Mouse (Mus musculus): ENCODE data around the gene Zzz3. TPM values are rescaled to one million over a fixed set of nuclear protein-coding genes. Genes with fewer than 3 reads are reported as not detected.

The Zzz3 gene
- total and polyA plus RNA-seq, 3 experiments = 10.4 to 23.1 (median 20.8) TPM

DNA sequence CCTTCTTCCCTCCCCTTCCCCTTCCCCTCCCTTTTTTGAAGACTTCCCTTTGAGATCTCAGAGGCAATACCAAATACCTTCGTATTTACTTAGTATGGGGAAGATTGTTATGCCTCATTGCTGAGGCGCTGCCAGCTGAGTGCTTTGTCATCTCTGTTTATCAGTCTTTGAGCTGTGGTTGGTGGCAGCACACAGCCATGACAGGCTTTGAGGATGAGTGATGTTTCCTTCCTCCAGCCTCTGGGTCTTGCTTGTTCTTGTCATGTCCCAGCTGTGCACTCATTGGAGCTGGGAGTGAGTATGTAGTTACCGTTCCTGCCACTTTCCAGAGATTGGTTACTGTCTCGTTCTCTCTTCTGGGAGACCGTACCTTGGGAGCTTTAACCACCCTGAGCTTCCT is 39.9 kb upstream of the Zzz3 start:
- TF ChIP-seq CTCF (IDR thresholded peaks at IDR 0.05) (no peak), POLR2A (IDR thresholded peaks at IDR 0.05; ENCODE audit: insufficient read depth, low read depth, low read length) (no peak), EP300 (IDR thresholded peaks at IDR 0.05; ENCODE audit: insufficient read depth, low read depth, low read length) (no peak)
- H3K27ac ChIP-seq = no peak overlapping the region
- intact Hi-C loops (cut with DNase I) = no loop called here

DNA sequence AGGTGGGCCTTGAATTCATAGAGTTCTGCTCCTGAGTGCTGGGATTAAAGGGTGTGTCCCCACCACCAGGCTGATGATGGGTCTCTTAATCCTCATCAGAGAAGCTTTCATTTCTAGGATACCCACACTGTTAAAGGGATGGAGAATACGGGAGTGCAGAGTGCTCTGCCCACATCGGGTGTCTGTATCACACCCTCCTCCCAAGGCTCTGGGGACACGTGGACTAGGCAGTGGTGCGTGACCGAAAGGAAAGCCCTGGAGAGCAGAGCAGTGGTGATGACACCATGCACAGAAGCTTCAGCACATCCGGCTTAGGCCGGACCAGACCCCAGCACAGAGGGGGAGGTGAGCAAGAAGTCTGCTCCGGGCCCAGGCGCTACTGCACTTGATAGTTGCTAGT is 38.5 kb upstream of the Zzz3 start:
- WGBS = 76% methylated on average over 9 of the region's 9 CpGs
- TF ChIP-seq EP300 (IDR thresholded peaks at IDR 0.05; ENCODE audit: insufficient read depth, low read depth, low read length) = no peak
- no peak for TF ChIP-seq POLR2A (IDR thresholded peaks at IDR 0.05; ENCODE audit: insufficient read depth, low read depth, low read length)
- no peak for TF ChIP-seq CTCF (IDR thresholded peaks at IDR 0.05)
- Histone ChIP-seq H3K4me3 (no peak overlapping the region), H3K27ac (no peak overlapping the region), H3K4me1 (ENCODE audit: control insufficient read depth, insufficient read depth, low read length) (peaks cover 3% of the 10 kb centered on the region; the same call in 1 of the 2 replicates), H3K79me2 (replicated peaks; ENCODE audit: control insufficient read depth, insufficient read depth, low read length) (peaks cover 5% of the 10 kb centered on the region), H3K27me3 (ENCODE audit: control insufficient read depth, insufficient read depth, low read length) (no peaks in the 10 kb centered on the region), H3K9ac (ENCODE audit: low read depth, low read length) (no peak overlapping the region), H3K36me3 (ENCODE audit: control insufficient read depth, insufficient read depth, low read length) (no peaks in the 10 kb centered on the region)
- intact Hi-C loops (cut with DNase I) = no loop called here
- DNase-seq = no peak

More for the DNA sequence above, 39.9 kb upstream of the Zzz3 start:
- Histone ChIP-seq H3K4me3 (no peak overlapping the region), H3K4me1 (ENCODE audit: control insufficient read depth, insufficient read depth, low read length) (peaks cover 8% of the 10 kb centered on the region), H3K79me2 (replicated peaks; ENCODE audit: control insufficient read depth, insufficient read depth, low read length) (peaks cover 10% of the 10 kb centered on the region), H3K9ac (ENCODE audit: low read depth, low read length) (no peak overlapping the region), H3K27me3 (ENCODE audit: control insufficient read depth, insufficient read depth, low read length) (no peaks in the 10 kb centered on the region), H3K36me3 (ENCODE audit: control insufficient read depth, insufficient read depth, low read length) (no peaks in the 10 kb centered on the region)
- DNase-seq = peak in 1 of 2 experiments; percentile 15
- WGBS = 44% methylated on average over 5 of the region's 5 CpGs

DNA sequence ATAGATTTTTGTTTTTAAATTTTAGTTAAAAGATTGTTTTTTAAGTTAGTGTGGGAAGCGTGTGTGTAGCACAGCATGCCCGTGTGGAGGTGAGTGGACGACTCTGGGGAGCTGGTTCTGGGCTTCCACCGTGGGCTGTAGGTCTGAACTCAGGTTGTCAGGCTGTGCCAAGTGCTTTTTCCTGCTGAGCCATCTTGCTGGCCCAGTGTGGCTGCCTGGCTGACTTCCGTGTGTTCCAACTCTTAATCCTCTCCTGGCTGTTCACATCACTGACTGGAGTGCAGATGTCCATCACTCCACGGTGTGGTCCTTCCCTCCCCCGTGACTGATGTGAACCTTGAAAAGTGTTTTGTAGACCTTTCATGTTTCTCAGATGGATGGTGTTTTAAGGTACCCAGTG is 36.1 kb upstream of the Zzz3 start:
- Histone ChIP-seq H3K9ac (ENCODE audit: low read depth, low read length) (no peak overlapping the region), H3K4me1 (ENCODE audit: control insufficient read depth, insufficient read depth, low read length) (0 out of 2 replicates have a peak, but pooled peaks cover 1% of the 10 kb centered on the region), H3K27me3 (ENCODE audit: control insufficient read depth, insufficient read depth, low read length) (no peaks in the 10 kb centered on the region), H3K27ac (no peak overlapping the region), H3K4me3 (no peak overlapping the region), H3K36me3 (ENCODE audit: control insufficient read depth, insufficient read depth, low read length) (no peaks in the 10 kb centered on the region), H3K79me2 (replicated peaks; ENCODE audit: control insufficient read depth, insufficient read depth, low read length) (peaks cover 1% of the 10 kb centered on the region)
- TF ChIP-seq CTCF (IDR thresholded peaks at IDR 0.05) (no peak), POLR2A (IDR thresholded peaks at IDR 0.05; ENCODE audit: insufficient read depth, low read depth, low read length) (no peak), EP300 (IDR thresholded peaks at IDR 0.05; ENCODE audit: insufficient read depth, low read depth, low read length) (no peak)
- intact Hi-C loops (cut with DNase I) = no loop called here
- WGBS = 86% methylated on average over 7 of the region's 7 CpGs
- no peak for DNase-seq

DNA sequence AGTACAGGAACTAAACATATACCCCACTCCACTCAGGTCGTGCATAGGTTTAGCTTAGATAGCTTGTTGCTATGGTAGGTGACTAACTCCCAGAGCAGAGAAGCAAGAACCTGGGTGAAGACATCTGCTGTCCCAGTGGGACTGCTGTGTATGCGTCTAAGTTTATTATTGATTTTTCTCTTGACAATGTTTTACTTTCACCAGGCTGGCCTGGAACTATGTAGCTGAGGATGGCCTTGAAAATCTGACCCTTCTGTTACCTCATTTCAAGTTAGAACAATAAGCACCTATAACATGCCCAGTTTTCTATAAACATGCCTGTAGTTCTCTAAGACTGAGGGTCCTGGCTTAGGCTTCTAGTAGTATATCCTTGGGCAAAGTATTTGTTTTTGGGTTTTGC is 31.1 kb upstream of the Zzz3 start:
- Histone ChIP-seq H3K4me1 (ENCODE audit: control insufficient read depth, insufficient read depth, low read length) (no peaks in the 10 kb centered on the region), H3K4me3 (no peak overlapping the region), H3K27ac (no peak overlapping the region), H3K36me3 (ENCODE audit: control insufficient read depth, insufficient read depth, low read length) (no peaks in the 10 kb centered on the region), H3K27me3 (ENCODE audit: control insufficient read depth, insufficient read depth, low read length) (no peaks in the 10 kb centered on the region), H3K9ac (ENCODE audit: low read depth, low read length) (no peak overlapping the region), H3K79me2 (replicated peaks; ENCODE audit: control insufficient read depth, insufficient read depth, low read length) (peaks cover 3% of the 10 kb centered on the region; the same call in 1 of the 2 replicates)
- no peak for DNase-seq
- intact Hi-C loops (cut with DNase I) = no loop called here
- 89% methylated on average over 2 of the region's 2 CpGs for WGBS
- TF ChIP-seq POLR2A (IDR thresholded peaks at IDR 0.05; ENCODE audit: insufficient read depth, low read depth, low read length) (no peak), EP300 (IDR thresholded peaks at IDR 0.05; ENCODE audit: insufficient read depth, low read depth, low read length) (no peak), CTCF (IDR thresholded peaks at IDR 0.05) (no peak)

DNA sequence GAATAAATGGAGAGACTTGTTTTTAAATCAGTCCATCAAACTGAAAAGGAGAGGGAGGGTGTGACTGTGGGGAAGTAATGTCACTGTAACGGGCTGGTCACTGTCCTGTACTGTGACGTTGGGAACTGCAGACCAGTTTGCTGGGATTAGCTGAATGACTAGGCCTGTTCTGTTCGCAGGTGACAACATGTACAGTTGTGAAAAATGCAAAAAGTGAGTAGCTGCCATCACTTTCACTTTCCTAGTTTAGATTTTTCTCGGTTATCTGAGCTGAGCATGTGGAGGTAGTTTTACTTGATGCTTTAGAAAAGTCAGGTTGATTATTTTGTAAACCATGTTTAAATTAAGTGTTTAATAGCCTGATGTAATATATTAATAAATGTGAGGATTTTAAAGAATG is 19.2 kb upstream of the Zzz3 start:
- no peak for TF ChIP-seq CTCF (IDR thresholded peaks at IDR 0.05)
- no peak for TF ChIP-seq POLR2A (IDR thresholded peaks at IDR 0.05; ENCODE audit: insufficient read depth, low read depth, low read length)
- TF ChIP-seq EP300 (IDR thresholded peaks at IDR 0.05; ENCODE audit: insufficient read depth, low read depth, low read length) = no peak
- Histone ChIP-seq H3K9ac (ENCODE audit: low read depth, low read length) (no peak overlapping the region), H3K27ac (no peak overlapping the region), H3K4me3 (no peak overlapping the region), H3K36me3 (ENCODE audit: control insufficient read depth, insufficient read depth, low read length) (peaks cover 1% of the 10 kb centered on the region; the same call in 1 of the 2 replicates), H3K79me2 (replicated peaks; ENCODE audit: control insufficient read depth, insufficient read depth, low read length) (no peaks in the 10 kb centered on the region), H3K27me3 (ENCODE audit: control insufficient read depth, insufficient read depth, low read length) (no peaks in the 10 kb centered on the region), H3K4me1 (ENCODE audit: control insufficient read depth, insufficient read depth, low read length) (no peaks in the 10 kb centered on the region)
- intact Hi-C loops (cut with DNase I) = no loop called here
- 86% methylated on average over 4 of the region's 4 CpGs for WGBS
- DNase-seq = no peak

DNA sequence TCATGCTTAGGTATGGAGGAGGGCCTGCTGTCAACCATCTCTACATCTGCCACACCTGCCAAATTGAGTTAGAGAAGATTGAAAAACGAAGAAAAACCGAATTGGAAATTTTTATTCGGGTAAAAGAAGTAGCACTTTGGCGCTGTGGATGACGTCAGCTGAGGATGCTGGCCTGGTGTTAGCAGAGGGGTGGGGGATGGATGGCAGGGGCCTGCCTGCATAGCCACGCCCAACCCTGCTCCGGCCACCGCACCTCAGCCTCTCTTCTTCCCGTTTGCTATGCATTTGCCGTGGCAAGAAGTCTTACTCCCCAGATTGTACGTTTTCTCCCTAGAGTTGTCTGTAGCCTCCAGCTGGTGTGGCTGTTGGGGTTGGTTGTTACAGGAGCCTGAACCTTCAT is 11.2 kb upstream of the Zzz3 start:
- peaks cover 1% of the 10 kb centered on the region; the same call in 1 of the 2 replicates for H3K79me2 ChIP-seq (replicated peaks; ENCODE audit: control insufficient read depth, insufficient read depth, low read length)
- H3K4me1 ChIP-seq (ENCODE audit: control insufficient read depth, insufficient read depth, low read length) = no peaks in the 10 kb centered on the region
- DNase-seq = no peak
- H3K27ac ChIP-seq = no peak overlapping the region
- no peak overlapping the region for H3K9ac ChIP-seq (ENCODE audit: low read depth, low read length)
- 76% methylated on average over 11 of the region's 11 CpGs for WGBS
- 0 out of 2 replicates have a peak, but pooled peaks cover 2% of the 10 kb centered on the region for H3K36me3 ChIP-seq (ENCODE audit: control insufficient read depth, insufficient read depth, low read length)
- intact Hi-C loops (cut with DNase I) = no loop called here
- H3K27me3 ChIP-seq (ENCODE audit: control insufficient read depth, insufficient read depth, low read length) = no peaks in the 10 kb centered on the region
- no peak overlapping the region for H3K4me3 ChIP-seq
- TF ChIP-seq POLR2A (IDR thresholded peaks at IDR 0.05; ENCODE audit: insufficient read depth, low read depth, low read length) (no peak), EP300 (IDR thresholded peaks at IDR 0.05; ENCODE audit: insufficient read depth, low read depth, low read length) (no peak), CTCF (IDR thresholded peaks at IDR 0.05) (no peak)
